Mouse (Mus musculus): ENCODE data around the gene Nudcd2. TPM values are rescaled to one million over a fixed set of nuclear protein-coding genes. Genes with fewer than 3 reads are reported as not detected.

Nudcd2 gene
- total RNA-seq, 2 experiments from 2014 or later = 22.1 to 22.6 TPM

- peak; percentile 57 to 61 for DNase-seq
- intact Hi-C loops (cut with DNase I) = loop anchor here (2.0 kb wide), 1 partner anchor 59 kb away; the partner anchor contains the start of gene Mat2b
Measured at GRCm38 (mm10) chr11:40753836-40754235, 20.4 kb downstream of the Nudcd2 start.

GRCm38 (mm10) chr11:40754664-40755107 is 21.2 kb downstream of the Nudcd2 start:
- intact Hi-C loops (cut with DNase I) = loop anchor here (2.0 kb wide), 1 partner anchor 60 kb away; the partner anchor contains the start of gene Mat2b
- no peak for DNase-seq

- peak; percentile 96 for DNase-seq
- intact Hi-C loops (cut with DNase I) = loop anchor here (2.0 kb wide), 1 partner anchor 60 kb away; the partner anchor contains the start of gene Mat2b
Measured at GRCm38 (mm10) chr11:40755109-40755627, 21.7 kb downstream of the Nudcd2 start, which contains the start of gene Ccng1. TSS of gene Ccng1 (minus strand) at chr11:40755311.

- DNase-seq = no peak
- intact Hi-C loops (cut with DNase I) = loop anchor here (2.0 kb wide), 1 partner anchor 61 kb away; the partner anchor contains the start of gene Mat2b
Measured at GRCm38 (mm10) chr11:40755968-40756367, 22.5 kb downstream of the Nudcd2 start.

GRCm38 (mm10) chr11:40759896-40760295 is 26.4 kb downstream of the Nudcd2 start:
- no peak for DNase-seq
- intact Hi-C loops (cut with DNase I) = no loop called here

- DNase-seq = no peak
- intact Hi-C loops (cut with DNase I) = no loop called here
Measured at GRCm38 (mm10) chr11:40763395-40763794, 29.9 kb downstream of the Nudcd2 start.

GRCm38 (mm10) chr11:40764690-40765089 is 31.2 kb downstream of the Nudcd2 start:
- intact Hi-C loops (cut with DNase I) = no loop called here
- DNase-seq = no peak

GRCm38 (mm10) chr11:40775315-40776269 is 42.1 kb downstream of the Nudcd2 start:
- DNase-seq = peak; percentile 17 to 47
- intact Hi-C loops (cut with DNase I) = loop anchor here (5.0 to 10.0 kb wide), 4 partner anchors 89 to 1647 kb away; no protein-coding TSS in a partner anchor

- intact Hi-C loops (cut with DNase I) = no loop called here
- DNase-seq = no peak
Measured at GRCm38 (mm10) chr11:40781857-40782256, 48.4 kb downstream of the Nudcd2 start.

- intact Hi-C loops (cut with DNase I) = no loop called here
- no peak for DNase-seq
Measured at GRCm38 (mm10) chr11:40783346-40783745, 49.9 kb downstream of the Nudcd2 start.

- intact Hi-C loops (cut with DNase I) = no loop called here
- no peak for DNase-seq
Measured at GRCm38 (mm10) chr11:40784326-40784725, 50.9 kb downstream of the Nudcd2 start.

GRCm38 (mm10) chr11:40786900-40787299 is 53.4 kb downstream of the Nudcd2 start:
- DNase-seq = no peak
- intact Hi-C loops (cut with DNase I) = no loop called here

Other genes with a start within 250 kb of the Nudcd2 start
- 10 to 100 TPM; 95.1 to 96.9 TPM for gene Mat2b, start 38.5 kb upstream of the Nudcd2 start, total RNA-seq (2021)
- 10 to 100 TPM; 10.1 to 10.7 TPM for gene Hmmr, start 245 bp upstream of the Nudcd2 start, total RNA-seq (2021)
- 100 to 1,000 TPM; 231 TPM for gene Ccng1, start 21.6 kb downstream of the Nudcd2 start, total RNA-seq (2021)